Mouse (Mus musculus) T-helper 17 cell (primary cell): ENCODE measurements at regions not wholly inside any gene's neighbourhood (a gene's known extent, or its start where the extent isn't known, plus 50 kb on each side); places are given as distances from the start of the nearest gene placed in this dataset.

Experiments used
- in situ Hi-C, 2 experiments: fragments of 300-600 bp; cut with MboI, MseI; formaldehyde crosslinking; loops; 1 replicate in 1 of 2; 2 replicates in 1 of 2; pipeline ENCODE4 v1.15.1; 2025; ENCODE audit warnings: high pct_unique_total_duplicates in 2 of 2

DNA sequence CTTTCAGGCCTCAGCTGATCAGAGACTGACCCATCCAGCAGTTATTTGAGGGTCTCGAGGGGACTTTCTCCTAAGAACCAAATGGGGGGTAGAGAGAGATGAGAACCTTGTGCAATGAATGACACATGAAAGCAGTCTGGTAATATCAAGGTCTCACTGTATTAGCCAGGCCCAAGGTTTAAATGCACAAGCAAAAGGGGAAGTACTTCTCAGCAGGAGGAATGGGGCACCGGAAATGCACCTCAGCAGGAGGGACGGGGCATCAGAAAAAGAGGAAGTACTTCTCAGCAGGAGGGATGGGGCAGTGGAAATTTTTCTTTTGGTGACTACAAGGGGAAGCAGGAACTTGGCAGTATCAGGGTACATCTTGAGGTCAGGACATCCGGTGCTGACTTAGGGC is 213.6 kb upstream of the Selenop start:
- in situ Hi-C loops: loop anchor here in 1 of 2 experiments (5.0 kb wide), 1 partner anchor 73 kb away; no protein-coding TSS in a partner anchor
